Mouse (Mus musculus) heart, postnatal 14 days (tissue): ENCODE measurements around the gene Sirt2. TPM values are rescaled to one million over a fixed set of nuclear protein-coding genes. Genes with fewer than 3 reads are reported as not detected.

Experiments used
- DNase-seq, 2 experiments: peaks; one replicate each; pipeline ENCODE4 v3.0.0; 2021 to 2022
- intact Hi-C: fragments of 180-260 bp; cut with DNase I; formaldehyde crosslinking; loops from one replicate; pipeline ENCODE4 v1.15.1; 2025
- total RNA-seq, 2 experiments: library from RNA; stranded (reverse); gene quantifications; 2 replicates each; pipeline ENCODE4 v1.2.3; 2021

The Sirt2 gene
- total RNA-seq, 2 experiments from 2014 or later, result 71.6 to 75.1 TPM

- intact Hi-C loops, result loop anchor here (5.0 kb wide), 1 partner anchor 410 kb away; the partner anchor contains the start of genes Ggn and Spred3
- DNase-seq, result no peak
These were observed 4.6 kb upstream of the Sirt2 start for GRCm38 (mm10) chr7:28761907-28762306.

- DNase-seq, result no peak
- intact Hi-C loops, result no loop called here
These were observed 1.3 kb upstream of the Sirt2 start for GRCm38 (mm10) chr7:28765211-28765610.

- DNase-seq, result no peak
- intact Hi-C loops, result no loop called here
These were observed 375 bp downstream of the Sirt2 start for GRCm38 (mm10) chr7:28766910-28767309.

GRCm38 (mm10) chr7:28767462-28767965, 979 bp downstream of the Sirt2 start, which contains the start of gene Nfkbib:
TSS of gene Nfkbib (minus strand) at chr7:28767512.
- intact Hi-C loops, result no loop called here
- DNase-seq, result no peak

- DNase-seq, result no peak
- intact Hi-C loops, result no loop called here
These were observed 3.0 kb downstream of the Sirt2 start for GRCm38 (mm10) chr7:28769414-28769958.

- no peak for DNase-seq
- intact Hi-C loops, result no loop called here
These were observed 3.8 kb downstream of the Sirt2 start for GRCm38 (mm10) chr7:28770309-28770708.

GRCm38 (mm10) chr7:28771867-28772266, 5.3 kb downstream of the Sirt2 start:
- peak; percentile 28 to 41 for DNase-seq
- intact Hi-C loops, result no loop called here

- no peak for DNase-seq
- intact Hi-C loops, result no loop called here
These were observed 6.6 kb downstream of the Sirt2 start for GRCm38 (mm10) chr7:28773163-28773562.

GRCm38 (mm10) chr7:28774164-28774563, 7.6 kb downstream of the Sirt2 start:
- intact Hi-C loops, result no loop called here
- no peak for DNase-seq

- DNase-seq, result no peak
These were observed 8.6 kb downstream of the Sirt2 start for GRCm38 (mm10) chr7:28775129-28775528.

GRCm38 (mm10) chr7:28778825-28779224, 12.3 kb downstream of the Sirt2 start:
- intact Hi-C loops, result no loop called here
- DNase-seq, result no peak

More at GRCm38 (mm10) chr7:28775129-28775528, 8.6 kb downstream of the Sirt2 start:
- intact Hi-C loops, result no loop called here

GRCm38 (mm10) chr7:28780067-28780658, 13.6 kb downstream of the Sirt2 start:
- intact Hi-C loops, result loop anchor here (2.0 to 5.0 kb wide), 2 partner anchors 87 to 257 kb away; no protein-coding TSS in a partner anchor
- DNase-seq, result peak; percentile 88 to 94

- intact Hi-C loops, result loop anchor here (2.0 to 5.0 kb wide), 2 partner anchors 86 to 256 kb away; no protein-coding TSS in a partner anchor
These were observed 14.3 kb downstream of the Sirt2 start for GRCm38 (mm10) chr7:28780857-28781256.

GRCm38 (mm10) chr7:28781261-28781663, 14.7 kb downstream of the Sirt2 start:
- DNase-seq, result no peak
- intact Hi-C loops, result loop anchor here (2.0 to 5.0 kb wide), 2 partner anchors 86 to 256 kb away; no protein-coding TSS in a partner anchor

More at GRCm38 (mm10) chr7:28780857-28781256, 14.3 kb downstream of the Sirt2 start:
- DNase-seq, result no peak

- DNase-seq, result no peak
- intact Hi-C loops, result no loop called here
These were observed 18.6 kb downstream of the Sirt2 start for GRCm38 (mm10) chr7:28785161-28785560.

GRCm38 (mm10) chr7:28787884-28788283, 21.3 kb downstream of the Sirt2 start:
- intact Hi-C loops, result no loop called here
- DNase-seq, result no peak

- intact Hi-C loops, result no loop called here
- DNase-seq, result no peak
These were observed 22.0 kb downstream of the Sirt2 start, which contains the start of gene Rinl for GRCm38 (mm10) chr7:28788307-28789195. TSS of gene Rinl (plus strand) at chr7:28788969.

GRCm38 (mm10) chr7:28789235-28789634, 22.7 kb downstream of the Sirt2 start:
- no peak for DNase-seq
- intact Hi-C loops, result no loop called here

- intact Hi-C loops, result loop anchor here (5.0 kb wide), 1 partner anchor 182 kb away; no protein-coding TSS in a partner anchor
- DNase-seq, result no peak
These were observed 23.7 kb downstream of the Sirt2 start for GRCm38 (mm10) chr7:28790066-28790806.

- DNase-seq, result no peak
- intact Hi-C loops, result loop anchor here (5.0 kb wide), 1 partner anchor 181 kb away; no protein-coding TSS in a partner anchor
These were observed 25.2 kb downstream of the Sirt2 start for GRCm38 (mm10) chr7:28791706-28792105.
